Mouse (Mus musculus): ENCODE measurements at regions not wholly inside any gene's neighbourhood (a gene's known extent, or its start where the extent isn't known, plus 50 kb on each side); places are given as distances from the start of the nearest gene placed in this dataset.

DNA sequence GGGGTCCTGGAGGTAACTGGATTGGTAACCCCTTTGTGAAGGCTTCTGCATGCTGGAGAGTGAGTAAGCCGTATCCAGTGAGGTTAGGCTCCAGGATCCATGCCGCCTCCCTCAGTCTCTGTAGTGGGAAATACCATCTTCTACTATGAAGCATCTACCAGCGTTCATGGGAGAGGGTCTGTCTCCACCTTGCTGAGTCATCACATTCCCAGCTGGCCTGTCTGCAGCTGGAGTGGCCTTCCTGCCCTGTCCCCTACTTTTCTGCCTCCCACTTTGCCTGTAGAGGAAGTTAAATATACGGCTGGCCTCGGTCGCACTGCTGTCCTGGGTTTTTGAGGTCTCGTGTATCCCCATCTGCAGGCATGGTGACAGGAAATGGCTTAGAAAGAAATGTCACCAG lies 78.0 kb upstream of the Sec14l1 start:
- DNase-seq (ENCODE audit: low spot score): no peak

DNA sequence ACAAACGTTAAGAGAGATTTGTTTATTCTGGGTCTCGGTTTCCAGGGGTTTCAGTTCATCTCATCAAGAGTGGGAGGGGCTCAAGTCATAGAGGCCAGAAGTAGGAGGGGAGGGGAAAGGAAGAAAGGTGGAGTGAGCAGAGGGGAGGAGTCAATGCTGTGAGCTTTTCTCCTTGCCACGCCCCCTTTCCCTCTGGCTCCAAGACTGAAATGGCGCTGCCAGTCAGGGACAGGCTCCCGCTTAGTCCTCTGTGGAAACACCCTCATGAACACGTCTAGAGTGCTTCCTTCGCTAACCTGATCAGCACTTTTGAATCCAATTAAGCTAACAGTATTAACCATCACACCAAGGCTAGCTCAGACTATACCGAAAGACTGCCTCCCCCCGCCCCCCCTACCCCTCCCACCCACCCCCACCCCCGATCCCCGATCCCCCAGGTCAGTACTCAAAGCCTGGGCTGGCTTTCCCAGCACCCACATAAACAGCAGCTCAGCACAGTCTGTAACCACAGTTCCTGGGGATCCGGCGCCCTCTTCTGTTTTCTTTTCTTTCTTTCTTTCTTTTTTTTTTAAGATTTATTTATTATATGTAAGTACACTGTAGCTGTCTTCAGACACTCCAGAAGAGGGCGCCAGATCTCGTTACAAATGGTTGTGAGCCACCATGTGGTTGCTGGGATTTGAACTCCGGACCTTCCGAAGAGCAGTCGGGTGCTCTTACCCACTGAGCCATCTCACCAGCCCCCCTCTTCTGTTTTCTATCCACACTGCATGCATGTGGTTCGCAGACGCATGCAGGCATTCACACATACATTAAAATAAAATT lies 76.5 kb upstream of the Sec14l1 start:
- peak; percentile 45 for DNase-seq (ENCODE audit: low spot score)

DNA sequence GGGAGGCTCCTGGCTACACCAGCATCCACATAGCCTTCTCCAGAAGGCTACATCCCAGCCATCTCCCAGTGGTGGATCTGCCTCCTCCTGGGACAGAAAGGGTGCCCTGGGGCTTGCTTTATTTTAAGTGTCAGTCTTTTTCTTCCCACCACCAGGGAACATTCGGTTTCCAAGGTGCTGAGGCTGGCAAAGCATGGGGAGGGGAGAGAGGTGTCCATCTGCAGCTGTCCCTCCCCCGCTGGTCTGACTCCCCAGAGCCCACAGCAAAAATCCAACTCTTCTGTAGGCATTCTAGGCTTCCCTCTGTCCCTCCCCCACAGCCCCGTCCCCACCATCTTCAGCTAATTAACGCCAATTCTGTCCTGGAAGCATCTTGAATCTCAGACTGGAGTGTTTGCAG lies 74.1 kb upstream of the Sec14l1 start:
- no peak for DNase-seq (ENCODE audit: low spot score)

DNA sequence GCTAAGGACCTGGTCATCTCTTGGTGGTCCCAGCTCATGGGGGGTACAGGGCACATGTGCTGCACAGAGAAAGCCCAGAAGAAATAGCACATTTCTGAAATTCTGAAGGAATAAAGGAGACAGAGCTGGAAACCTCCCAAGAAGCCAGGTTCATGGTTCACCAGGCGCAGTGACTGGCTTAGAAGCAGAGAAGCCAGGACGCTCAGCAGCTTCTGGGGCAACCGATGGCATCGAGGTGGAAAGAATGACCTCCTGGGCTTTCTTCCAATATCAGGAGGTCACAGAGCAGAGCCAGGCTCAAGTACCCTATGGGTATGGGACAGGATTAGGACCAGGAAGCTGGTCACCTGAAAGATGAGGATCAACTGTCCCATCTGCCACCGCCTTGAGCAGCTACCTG lies 72.6 kb upstream of the Sec14l1 start:
- DNase-seq (ENCODE audit: low spot score): peak; percentile 41

DNA sequence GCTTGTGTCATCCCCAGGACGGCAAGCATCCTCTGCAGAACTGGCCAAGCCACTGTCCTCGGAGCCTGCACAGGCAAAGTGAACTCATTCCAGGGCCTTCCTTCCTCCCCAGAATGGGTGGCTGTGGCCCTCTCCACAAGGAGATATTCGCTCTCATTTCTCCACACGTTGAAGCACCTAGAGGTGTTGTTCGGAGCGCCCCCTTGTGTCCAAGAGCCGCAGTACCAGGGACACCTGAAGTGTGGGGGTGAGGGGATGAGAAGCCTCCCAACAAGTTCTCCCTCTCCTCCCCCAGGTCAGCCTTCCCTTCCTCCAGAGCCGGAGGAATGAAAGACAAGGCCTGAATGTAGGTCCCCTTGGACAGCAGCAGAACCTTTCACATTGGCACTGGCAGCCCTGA lies 71.4 kb upstream of the Sec14l1 start:
- DNase-seq (ENCODE audit: low spot score): peak; percentile 83

DNA sequence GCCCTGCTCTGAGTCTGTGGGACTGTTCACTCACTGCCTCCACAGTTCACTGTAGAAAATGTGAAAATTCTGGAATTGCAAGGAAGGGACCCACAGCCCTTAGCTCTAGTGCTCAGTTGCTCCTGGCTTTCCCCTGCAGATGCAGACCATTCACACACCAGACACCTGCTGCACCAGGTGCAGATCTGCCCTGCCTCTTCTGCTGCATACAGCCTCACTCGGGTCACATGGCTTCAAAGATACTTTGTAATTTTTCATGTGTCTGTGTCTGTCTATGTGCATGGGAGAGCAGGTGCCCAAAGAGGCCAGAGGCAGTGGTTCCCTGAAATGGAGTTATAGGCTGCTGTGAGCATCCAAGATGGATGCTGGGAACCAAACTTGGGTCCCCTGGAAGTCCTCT lies 70.2 kb upstream of the Sec14l1 start:
- DNase-seq (ENCODE audit: low spot score): no peak

DNA sequence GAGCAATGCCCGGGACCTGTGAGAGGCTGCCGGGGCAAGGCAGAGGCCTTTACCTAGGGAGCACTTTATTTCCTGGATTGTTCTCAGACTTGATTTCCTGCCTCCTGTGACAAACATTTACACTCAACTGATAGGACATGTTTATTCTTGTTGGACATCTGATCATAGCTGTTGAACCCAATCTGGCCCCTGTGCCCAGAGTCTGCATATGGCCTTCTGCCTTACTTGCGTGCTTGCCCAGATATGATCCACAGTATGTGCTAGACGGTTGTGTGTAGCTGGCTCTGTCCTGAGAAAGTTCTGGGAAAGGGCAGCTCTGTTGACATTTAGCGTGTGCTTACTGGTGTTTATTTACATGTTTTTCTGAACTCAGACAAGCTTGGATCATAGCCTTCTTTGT lies 68.3 kb upstream of the Sec14l1 start:
- DNase-seq (ENCODE audit: low spot score): no peak

DNA sequence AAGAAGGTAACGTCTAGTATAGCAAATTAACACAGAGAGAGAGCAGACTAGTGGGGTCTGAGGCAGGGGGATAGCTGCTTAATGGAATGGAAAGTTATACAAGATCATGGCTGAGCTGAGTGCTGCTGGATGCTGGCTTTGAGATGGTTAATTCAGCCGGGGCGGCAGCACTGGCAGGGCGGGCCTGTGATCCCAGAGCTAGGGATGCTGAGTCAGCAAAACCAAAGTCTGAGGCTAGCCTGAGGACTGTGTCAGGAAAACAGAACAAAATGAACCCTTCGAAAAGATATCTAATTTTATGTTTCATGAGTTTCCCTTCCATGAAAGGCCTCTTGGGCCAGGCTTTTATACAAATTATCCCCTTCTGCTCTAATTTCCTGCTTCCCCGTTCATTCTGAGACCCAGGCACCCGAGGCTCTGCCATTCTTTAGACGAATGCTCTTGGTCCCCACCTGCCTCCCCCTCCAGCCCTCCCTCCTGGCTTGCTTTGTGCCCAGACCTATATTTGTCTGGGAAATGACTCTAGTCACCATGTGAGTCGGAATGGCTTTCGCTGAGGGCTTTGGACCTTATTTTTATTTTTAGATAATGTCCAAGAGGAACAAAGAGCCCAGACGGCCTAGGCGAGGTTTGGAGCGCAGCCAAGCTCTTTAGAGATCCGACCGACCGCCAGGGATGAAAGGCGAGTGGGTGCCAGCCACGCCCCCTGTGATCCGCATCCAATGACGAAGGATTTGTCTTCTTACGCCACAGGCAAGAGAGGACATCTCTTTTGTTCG lies 67.6 kb upstream of the Sec14l1 start:
- DNase-seq (ENCODE audit: low spot score): no peak

DNA sequence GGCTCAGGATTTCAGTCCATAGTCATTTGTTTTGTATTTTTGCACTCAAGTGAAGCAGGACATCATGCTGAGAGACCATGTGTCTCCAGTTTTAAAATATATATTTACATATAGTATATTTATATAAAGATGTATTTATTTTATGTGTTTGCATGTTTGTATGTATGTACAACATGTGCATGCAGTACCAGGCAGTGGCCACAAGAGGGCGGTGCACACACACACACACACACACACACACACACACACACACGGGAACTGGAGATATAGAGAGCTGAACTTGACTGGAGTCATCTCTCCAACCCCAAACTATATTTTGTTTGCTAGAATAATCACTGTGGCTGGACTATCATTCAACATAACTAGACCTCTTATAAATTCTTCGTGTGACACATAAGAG lies 66.1 kb upstream of the Sec14l1 start:
- DNase-seq (ENCODE audit: low spot score): no peak

DNA sequence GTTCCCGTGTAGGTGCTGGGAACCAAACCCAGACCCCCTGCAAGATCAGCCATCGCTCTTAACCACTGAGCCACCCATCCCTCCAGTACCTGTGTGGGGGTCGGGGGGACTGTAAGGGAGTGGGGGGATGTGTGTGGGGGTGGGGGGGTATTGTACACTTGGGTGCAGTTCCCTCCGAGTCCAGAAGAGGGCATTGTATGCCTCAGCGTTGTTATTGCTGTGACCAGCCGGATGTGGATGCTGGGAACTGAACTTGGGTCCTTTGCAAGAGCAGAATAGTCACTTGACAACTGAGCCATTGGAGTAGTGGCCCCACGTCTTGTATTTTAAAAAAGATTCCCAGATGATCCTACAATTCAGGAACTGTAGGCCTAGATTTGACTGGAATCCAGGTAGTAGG lies 64.2 kb upstream of the Sec14l1 start:
- DNase-seq (ENCODE audit: low spot score): no peak

DNA sequence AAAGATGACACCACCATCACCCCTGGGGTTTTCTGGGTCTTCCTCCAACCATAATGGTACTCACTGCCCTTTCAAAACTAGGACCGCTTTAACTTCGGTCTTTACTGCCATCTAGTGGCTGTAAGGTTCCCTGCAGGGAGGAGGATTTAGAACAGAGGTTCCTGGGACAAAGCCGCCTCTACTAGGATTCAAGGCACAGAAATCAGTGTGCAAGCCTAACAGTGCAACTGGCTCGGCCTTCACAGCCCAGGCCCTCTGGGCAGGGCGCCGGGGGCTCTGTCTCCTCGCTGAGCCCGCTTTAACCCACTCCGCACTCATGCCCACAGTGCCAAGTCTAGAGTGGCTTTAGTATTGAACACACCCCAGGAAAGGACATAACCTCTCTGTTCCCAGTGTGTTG lies 58.0 kb upstream of the Sec14l1 start:
- DNase-seq (ENCODE audit: low spot score): peak; percentile 95

DNA sequence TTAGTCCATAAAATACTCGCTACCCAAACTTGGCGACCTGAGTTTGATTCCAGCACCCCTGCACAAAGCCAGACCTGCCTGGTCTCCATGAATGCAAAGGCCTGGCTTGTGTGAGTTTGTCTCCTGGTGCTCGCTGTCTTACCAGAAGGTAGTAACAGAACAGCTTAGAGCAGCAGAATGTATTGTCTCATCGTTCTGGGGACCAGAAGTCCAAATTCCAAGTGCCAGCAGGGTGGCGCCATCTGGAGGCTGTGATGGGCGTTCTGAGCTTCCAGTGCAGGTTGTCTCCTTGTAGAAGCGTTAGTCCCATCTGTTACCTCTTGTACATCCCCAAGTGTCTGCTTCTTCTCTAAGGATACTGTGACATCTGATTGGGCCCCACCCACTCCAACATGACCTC lies 57.5 kb upstream of the Sec14l1 start:
- peak; percentile 78 for DNase-seq (ENCODE audit: low spot score)

DNA sequence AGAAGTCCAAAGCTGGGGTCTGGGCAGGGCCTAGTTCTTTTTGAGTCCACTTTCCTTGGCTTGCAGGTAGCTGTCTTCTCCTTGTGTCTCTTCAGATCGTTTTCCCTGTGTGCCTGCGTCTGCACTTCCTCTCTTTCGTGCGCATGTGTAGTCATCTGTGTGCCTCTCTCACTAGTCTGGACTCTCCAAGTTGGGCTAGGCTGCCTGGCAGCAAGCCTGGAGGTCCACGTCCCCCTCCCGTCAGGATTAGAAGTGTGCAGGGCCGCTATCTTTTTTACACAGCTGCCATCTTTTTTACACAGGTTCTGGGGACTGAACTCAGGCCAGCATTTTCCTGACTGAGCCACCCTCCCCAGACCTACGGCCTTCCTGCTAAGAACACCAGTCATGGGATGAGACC lies 55.8 kb upstream of the Sec14l1 start:
- DNase-seq (ENCODE audit: low spot score): no peak

DNA sequence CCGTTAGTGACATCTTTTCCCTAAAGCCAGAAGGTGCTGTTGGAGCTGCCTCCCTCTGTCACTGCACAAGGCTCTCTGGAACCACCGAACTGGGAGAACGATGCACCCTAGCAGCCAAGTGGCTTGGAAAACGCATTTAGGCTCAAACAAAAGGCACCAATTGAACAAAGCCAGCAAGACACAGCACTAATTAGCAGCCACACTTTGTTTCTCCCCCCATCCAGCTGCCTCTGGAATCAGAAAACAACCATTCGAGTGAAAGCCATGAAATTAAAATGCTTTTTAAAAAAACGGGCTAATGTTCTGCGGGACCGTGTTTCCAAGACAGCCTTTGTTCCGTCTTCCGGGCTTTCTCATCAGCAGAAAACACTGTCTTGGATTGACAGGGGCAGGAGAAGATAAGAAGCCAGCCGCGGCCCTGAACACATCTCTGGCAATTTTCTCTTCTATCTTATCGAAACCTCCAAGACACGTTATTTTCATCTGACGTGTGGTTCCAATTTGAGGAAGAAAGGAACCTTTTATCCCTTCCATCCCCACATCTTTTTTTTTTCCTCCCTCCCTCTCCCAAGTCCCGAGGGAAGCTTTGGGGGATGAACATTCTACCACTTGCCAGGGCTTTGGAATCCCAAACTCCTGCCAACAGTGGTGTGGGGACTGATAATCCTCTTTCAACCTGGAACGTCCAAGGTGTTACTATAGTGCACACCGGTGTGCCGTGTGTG lies 54.8 kb upstream of the Sec14l1 start:
- peak; percentile 75 for DNase-seq (ENCODE audit: low spot score)

DNA sequence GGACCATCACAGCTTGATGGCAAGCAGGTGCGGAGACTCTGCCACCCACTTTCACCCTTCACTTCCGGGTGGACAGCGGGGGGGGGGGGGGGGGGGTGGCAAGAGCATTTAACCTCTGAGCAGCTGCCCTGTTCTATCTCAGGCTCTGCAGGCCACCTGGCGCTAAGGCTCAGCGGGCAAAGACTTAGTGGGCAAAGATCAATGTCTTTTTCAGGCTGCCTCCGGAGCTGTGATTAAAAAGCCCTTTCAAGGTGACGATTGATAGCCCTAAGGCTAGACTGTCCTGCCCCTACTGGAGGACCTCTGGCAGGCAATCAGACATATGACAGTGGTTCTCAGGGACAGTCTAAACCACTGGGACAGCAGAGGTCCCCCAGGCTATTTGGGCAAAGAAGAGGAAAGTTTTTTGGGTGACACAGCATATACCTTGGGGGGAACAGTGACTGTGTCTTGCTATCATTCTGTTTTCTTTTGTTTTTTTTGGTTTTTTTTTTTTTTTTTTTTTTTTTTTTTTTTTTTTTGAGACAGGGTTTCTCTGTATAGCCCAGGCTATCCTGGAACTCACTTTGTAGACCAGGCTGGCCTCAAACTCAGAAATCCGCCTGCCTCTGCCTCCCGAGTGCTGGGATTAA lies 54.1 kb upstream of the Sec14l1 start:
- DNase-seq (ENCODE audit: low spot score): no peak

DNA sequence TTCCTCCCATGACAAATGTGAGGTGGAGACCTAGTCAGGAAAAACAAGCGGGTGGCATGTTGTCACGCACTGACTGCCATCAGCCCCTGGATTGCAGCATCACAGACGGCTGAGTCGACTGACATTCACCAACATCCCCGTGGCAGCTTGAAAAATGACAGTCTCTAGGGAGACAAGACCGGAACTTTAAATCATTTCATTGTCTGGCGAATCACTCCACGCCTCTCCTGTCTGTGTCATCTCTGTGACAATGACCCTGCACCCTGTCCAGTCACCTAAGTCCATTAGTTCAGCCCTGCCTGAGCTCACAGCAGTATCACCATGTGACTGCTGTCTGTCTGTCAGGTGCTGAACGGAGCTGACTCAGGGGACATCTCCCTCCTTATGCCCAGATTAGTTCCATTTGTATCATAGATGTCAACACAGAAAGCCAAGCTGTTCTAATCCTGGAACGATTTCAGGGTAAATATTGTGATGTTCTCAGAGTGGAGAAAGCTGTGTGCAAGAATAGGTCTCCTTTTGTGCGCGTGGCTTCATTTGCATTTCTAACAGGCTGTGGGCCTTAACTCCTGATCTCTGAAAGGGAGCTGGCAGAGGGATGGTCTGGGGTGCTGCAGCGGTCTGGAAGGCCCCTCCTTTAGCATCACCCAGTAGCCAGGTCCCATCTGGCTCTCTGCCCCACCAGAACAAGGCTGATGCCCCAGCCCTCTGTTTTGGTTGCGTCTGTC lies 52.0 kb upstream of the Sec14l1 start:
- no peak for DNase-seq (ENCODE audit: low spot score)

Data from retina, embryonic 14.5 days (tissue).